Mouse (Mus musculus) liver, embryonic 14.5 days (tissue): ENCODE measurements around the gene Crb2.

Experiments
- CTCF ChIP-seq: IDR thresholded peaks from 2 replicates; pipeline ENCODE4 v1.5.1; 2016; ENCODE audit warnings: antibody characterized with exemption, low read depth, control low read depth
- EP300 ChIP-seq: IDR thresholded peaks from 2 replicates; pipeline ENCODE4 v1.6.1; 2016; ENCODE audit warnings: antibody characterized with exemption, low read depth

- no peak for TF ChIP-seq CTCF
- TF ChIP-seq EP300, result no peak
Measured at GRCm38 (mm10) chr2:37819526-37820152, 43.6 kb downstream of the Crb2 start.
